21 mouse cellular contexts compared by ENCODE assay signal in genomic region chr3:122372617-122373016, GRCm38 (mm10).
DNase-seq lines count a peak whose midpoint lies in the region; ATAC-seq and TF ChIP-seq lines count a peak whose summit lies in the region.
"Had no signal": no experiment of that assay in that cellular context is flagged by ENCODE, and none has a peak within 500 bp of the region (broad histone marks: within the 10 kb centered on the region; RNA-seq: fewer than 3 reads in every experiment).

No protein-coding gene starts in this region.

- intact Hi-C loops in heart, postnatal 25 days (cut with DNase I), result no loop called here
- intact Hi-C loops in gastrocnemius, postnatal 36 days (cut with DNase I), result no loop called here

- H3K9me3 ChIP-seq in CH12.LX (replicated peaks; ENCODE audit: low read length), result no peaks in the 10 kb centered on the region
- H3K9me3 ChIP-seq: embryonic facial prominence, embryonic 10.5 days; hindbrain, embryonic 13.5 days; liver, embryonic 13.5 days had no signal

- peak; percentile 88 for TF ChIP-seq EP300 in CH12.LX (IDR thresholded peaks at IDR 0.05; ENCODE audit: low read length)

- no peak for DNase-seq in frontal cortex, postnatal 25 days (ENCODE audit: low spot score in 2 of 2)
- peak; percentile 62 for DNase-seq in CH12.LX (ENCODE audit: extremely low read depth)
- DNase-seq in heart, postnatal 25 days (ENCODE audit: low spot score), result no peak
- DNase-seq in gastrocnemius, postnatal 36 days, result no peak
- no peak for DNase-seq in kidney, postnatal 36 days
- DNase-seq: adrenal gland, adult 8-10 months; cerebellum, adult 11 months; cerebellum, adult 9-11 months; forebrain, postnatal 0 days; heart, postnatal 10 days; layer of hippocampus, adult 9-11 months; liver, embryonic 13.5 days; lung, adult 2 months; midbrain, embryonic 14.5 days had no signal

- ATAC-seq in frontal cortex, adult (ENCODE audit: low TSS enrichment), result peak; percentile 81
- ATAC-seq in common myeloid progenitor, adult 5-6 weeks (replicated peaks; ENCODE audit: low read depth, poor library complexity, severe bottlenecking), result peak; percentile 83
- ATAC-seq in megakaryocyte-erythroid progenitor cell, adult 5-6 weeks (replicated peaks; ENCODE audit: low FRiP score, low TSS enrichment, poor library complexity, severe bottlenecking), result peak; percentile 54
- ATAC-seq: CD4-positive, CD25-positive, alpha-beta regulatory T cell, adult 4 months; forebrain, postnatal 0 days had no signal

- H3K9ac ChIP-seq in CH12.LX (ENCODE audit: insufficient read depth, low read depth), result 0 out of 2 replicates have a peak overlapping the region, but pooled peaks have one; percentile 13
- H3K9ac ChIP-seq: forebrain, postnatal 0 days; hindbrain, embryonic 13.5 days; liver, embryonic 13.5 days had no signal

- H3K4me2 ChIP-seq in CH12.LX (ENCODE audit: insufficient read depth, low read depth, poor library complexity, severe bottlenecking), result peak overlapping the region; percentile 47
- H3K4me2 ChIP-seq: heart, embryonic 11.5 days; hindbrain, embryonic 13.5 days; liver, embryonic 13.5 days had no signal

- no peaks in the 10 kb centered on the region for H3K79me2 ChIP-seq in CH12.LX (replicated peaks; ENCODE audit: control insufficient read depth, extremely low read depth, insufficient read depth, poor library complexity, severe bottlenecking)

- no peak overlapping the region for H3K4me3 ChIP-seq in CH12.LX (replicated peaks in 1 of 3; ENCODE audit: low read depth in 2 of 3, low read length in 2 of 3, poor library complexity in 1 of 3)
- H3K4me3 ChIP-seq: embryonic facial prominence, embryonic 10.5 days; hindbrain, embryonic 13.5 days; liver, embryonic 13.5 days had no signal

- no peaks in the 10 kb centered on the region for H3K27me3 ChIP-seq in CH12.LX (replicated peaks)
- H3K27me3 ChIP-seq: hindbrain, embryonic 13.5 days; liver, embryonic 13.5 days had no signal

- in situ Hi-C loops in CH12.LX (cut with MboI; ENCODE audit: low pct_ligation_motif_present, low pct_unique_long_range_greater_than_20kb, low sequenced_read_pairs), result no loop called here

- dilution Hi-C loops in CH12.LX (cut with MboI; ENCODE audit: extremely low pct_ligation_motif_present, extremely low pct_unique_long_range_greater_than_20kb, low sequenced_read_pairs), result no loop called here

- peaks cover 36 to 71% of the 10 kb centered on the region in 2 experiments for H3K4me1 ChIP-seq in CH12.LX (ENCODE audit: control insufficient read depth in 1 of 2, insufficient read depth in 2 of 2)
- H3K4me1 ChIP-seq: liver, embryonic 13.5 days had no signal

- TF ChIP-seq POLR2A in CH12.LX (IDR thresholded peaks at IDR 0.05; ENCODE audit: low read depth, low read length), result no peak

- peaks cover 2 to 3% of the 10 kb centered on the region in 2 experiments for H3K36me3 ChIP-seq in CH12.LX (replicated peaks in 1 of 2; ENCODE audit: control insufficient read depth in 1 of 2, insufficient read depth in 1 of 2, low read length in 1 of 2)
- H3K36me3 ChIP-seq: embryonic facial prominence, embryonic 10.5 days; hindbrain, embryonic 13.5 days; liver, embryonic 13.5 days had no signal

- no peak; the same call in 1 of the 2 replicates for TF ChIP-seq RAD21 in CH12.LX (IDR thresholded peaks at IDR 0.05; ENCODE audit: low read depth, low read length)

- TF ChIP-seq CTCF in CH12.LX (conservative IDR thresholded peaks at IDR 0.05 in 1 of 2, IDR thresholded peaks at IDR 0.05 in 1 of 2; ENCODE audit: low read depth in 2 of 2, low read length in 2 of 2), result no peak

- peak overlapping the region; percentile 39; the same call in 1 of the 2 replicates for H3K27ac ChIP-seq in CH12.LX (ENCODE audit: insufficient read depth, low read depth)
- H3K27ac ChIP-seq: embryonic facial prominence, embryonic 10.5 days; hindbrain, embryonic 13.5 days; liver, embryonic 13.5 days had no signal

TF ChIP-seq in CH12.LX, 34 proteins besides CTCF, POLR2A, EP300 and RAD21:
- TF ChIP-seq MXI1 (IDR thresholded peaks at IDR 0.05; ENCODE audit: low read depth, low read length) (no peak; the same call in 1 of the 2 replicates), IRF4 (IDR thresholded peaks at IDR 0.05; ENCODE audit: low read depth, low read length) (0 out of 2 replicates have a peak, but pooled peaks have one; percentile 60), UBTF (IDR thresholded peaks at IDR 0.05; ENCODE audit: low read depth, low read length) (no peak), BHLHE40 (IDR thresholded peaks at IDR 0.05; ENCODE audit: low read depth, low read length) (peak; percentile 90), CHD1 (IDR thresholded peaks at IDR 0.05; ENCODE audit: low read depth, low read length) (no peak), MAFK (IDR thresholded peaks at IDR 0.05; ENCODE audit: insufficient replicate concordance, low read length) (no peak), TCF12 (IDR thresholded peaks at IDR 0.05; ENCODE audit: low read depth, low read length) (peak; percentile 45; the same call in 1 of the 2 replicates), POLR2AphosphoS2 (IDR thresholded peaks at IDR 0.05; ENCODE audit: low read depth, low read length) (no peak), MEF2A (IDR thresholded peaks at IDR 0.05; ENCODE audit: borderline replicate concordance, low read depth, low read length) (peak; percentile 81; the same call in 1 of the 2 replicates), TBP (conservative IDR thresholded peaks at IDR 0.05; ENCODE audit: low read depth, low read length) (peak; percentile 45; the same call in 1 of the 2 replicates), HCFC1 (IDR thresholded peaks at IDR 0.05; ENCODE audit: low read depth, low read length) (no peak), MAX (IDR thresholded peaks at IDR 0.05; ENCODE audit: low read length) (peak; percentile 81; the same call in 1 of the 2 replicates), USF1 (IDR thresholded peaks at IDR 0.05; ENCODE audit: low read depth, low read length) (no peak; the same call in 1 of the 2 replicates), JUND (conservative IDR thresholded peaks at IDR 0.05; ENCODE audit: low read depth, low read length) (0 out of 2 replicates have a peak, but pooled peaks have one; percentile 38), ZNF384 (IDR thresholded peaks at IDR 0.05; ENCODE audit: low read depth, low read length) (peak; percentile 81), KAT2A (IDR thresholded peaks at IDR 0.05; ENCODE audit: insufficient replicate concordance, low read length) (no peak), MYC (IDR thresholded peaks at IDR 0.05; ENCODE audit: low read depth, low read length) (peak; percentile 89), SIN3A (IDR thresholded peaks at IDR 0.05; ENCODE audit: low read length) (peak; percentile 57; the same call in 1 of the 2 replicates), ETS1 (conservative IDR thresholded peaks at IDR 0.05; ENCODE audit: low read depth, low read length) (peak; percentile 73)
